7 mouse cellular contexts compared by ENCODE assay signal in the genomic region with DNA sequence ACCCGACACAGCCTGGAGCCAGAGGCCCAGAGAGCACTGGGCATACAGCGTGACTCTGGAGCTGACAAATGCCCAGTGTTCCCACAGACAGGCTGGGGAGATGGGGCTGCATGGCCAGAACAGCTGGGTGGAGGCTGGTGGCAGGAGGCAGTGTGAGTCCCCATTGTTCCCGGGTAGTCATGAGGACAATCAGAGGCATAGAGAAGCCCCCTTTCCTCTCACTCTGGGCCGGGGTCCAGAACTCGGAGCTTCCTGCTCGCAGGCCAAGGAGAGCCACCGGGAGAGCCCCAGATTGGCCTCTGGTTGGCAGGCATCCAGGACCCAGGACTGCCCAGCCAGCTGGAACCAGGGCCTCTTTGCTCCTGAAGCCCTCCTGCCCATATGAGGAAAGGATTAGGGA.
DNase-seq lines count a peak whose midpoint lies in the region; ATAC-seq and TF ChIP-seq lines count a peak whose summit lies in the region.

No protein-coding gene starts in this region.

- no peak overlapping the region for H3K4me2 ChIP-seq in stomach, embryonic 14.5 days (replicated peaks; ENCODE audit: low read depth, low read length)

- intact Hi-C loops in left cerebral cortex, postnatal 14 days (cut with DNase I): no loop called here

- DNase-seq in NIH3T3 (ENCODE audit: low read depth): peak; percentile 37
- DNase-seq in adrenal gland, postnatal 25 days: peak; percentile 50
- DNase-seq in kidney, adult 2 months: peak; percentile 65
- peak; percentile 64 to 65 for DNase-seq in left cerebral cortex, postnatal 14 days (ENCODE audit: low spot score in 2 of 2)
- DNase-seq in ovary, postnatal 10 days (ENCODE audit: low spot score): no peak

- H3K36me3 ChIP-seq in kidney, adult 2 months (ENCODE audit: control insufficient read depth, insufficient read depth, low read length): no peaks in the 10 kb centered on the region
- H3K36me3 ChIP-seq in stomach, embryonic 14.5 days (ENCODE audit: control insufficient read depth, insufficient read depth, low read length): no peaks in the 10 kb centered on the region

- WGBS in kidney, adult 2 months: 31% methylated on average over 7 of the region's 7 CpGs
- 58% methylated on average over 7 of the region's 7 CpGs for WGBS in stomach, embryonic 14.5 days

- H3K9ac ChIP-seq in stomach, embryonic 14.5 days (replicated peaks; ENCODE audit: low read depth, low read length): no peak overlapping the region

- no peak overlapping the region for H3K27ac ChIP-seq in kidney, adult 2 months (ENCODE audit: insufficient read depth, low read depth, low read length)
- H3K27ac ChIP-seq in stomach, embryonic 14.5 days (ENCODE audit: low read length): no peak overlapping the region

- H3K27me3 ChIP-seq in kidney, adult 2 months (replicated peaks; ENCODE audit: control insufficient read depth, insufficient read depth, low read length): no peaks in the 10 kb centered on the region
- no peaks in the 10 kb centered on the region for H3K27me3 ChIP-seq in stomach, embryonic 14.5 days (ENCODE audit: control insufficient read depth, insufficient read depth, low read length)

- peak; percentile 75 for ATAC-seq in frontal cortex, adult (ENCODE audit: low TSS enrichment)
- peak; percentile 49; the same call in 1 of the 2 replicates for ATAC-seq in stomach, embryonic 14.5 days (ENCODE audit: insufficient number of reproducible peaks, insufficient read depth, low FRiP score, low read depth)

- TF ChIP-seq CTCF in kidney, adult 2 months (conservative IDR thresholded peaks at IDR 0.05; ENCODE audit: insufficient read depth, insufficient read length, low read depth, low read length): no peak

- H3K9me3 ChIP-seq in stomach, embryonic 14.5 days (ENCODE audit: control insufficient read depth, low read depth, low read length): no peaks in the 10 kb centered on the region

- no peak for TF ChIP-seq POLR2A in kidney, adult 2 months (IDR thresholded peaks at IDR 0.05; ENCODE audit: low read depth, low read length)

- H3K4me1 ChIP-seq in kidney, adult 2 months (ENCODE audit: control insufficient read depth, insufficient read depth, low read length): no peaks in the 10 kb centered on the region
- peaks cover under 1% of the 10 kb centered on the region; the same call in 1 of the 2 replicates for H3K4me1 ChIP-seq in stomach, embryonic 14.5 days (ENCODE audit: control insufficient read depth, insufficient read depth, low read length)

- H3K4me3 ChIP-seq in kidney, adult 2 months (ENCODE audit: insufficient read depth, low read depth, low read length): no peak overlapping the region
- no peak overlapping the region for H3K4me3 ChIP-seq in stomach, embryonic 14.5 days (ENCODE audit: low read depth, low read length)
